Mouse (Mus musculus): ENCODE results near the gene Gm14226. TPM values are rescaled to one million over a fixed set of nuclear protein-coding genes. Genes with fewer than 3 reads are reported as not detected.

Gm14226 gene
- polyA plus RNA-seq, 1 experiment from 2014 or later: 0.26 TPM

GRCm38 (mm10) chr2:155057361-155057760, 39.3 kb downstream of the Gm14226 start:
- ATAC-seq (ENCODE audit: insufficient read depth) (no peak), DNase-seq (no peak)
- TF ChIP-seq CTCF (IDR thresholded peaks at IDR 0.05; ENCODE audit: low read depth): no peak
- Histone ChIP-seq H3K4me2 (no peak overlapping the region), H3K27ac (ENCODE audit: low read depth) (no peak overlapping the region), H3K9ac (no peak overlapping the region), H3K27me3 (ENCODE audit: insufficient read depth, low read length) (no peaks in the 10 kb centered on the region), H3K9me3 (ENCODE audit: low read depth, low read length) (no peaks in the 10 kb centered on the region), H3K4me3 (ENCODE audit: low read depth, low read length) (no peak overlapping the region), H3K36me3 (ENCODE audit: insufficient read depth) (peaks cover 28% of the 10 kb centered on the region), H3K4me1 (ENCODE audit: insufficient read depth) (no peaks in the 10 kb centered on the region)
- WGBS: 59% methylated on average over 1 of the region's 1 CpGs

- no peak overlapping the region for H3K27ac ChIP-seq (ENCODE audit: low read depth)
- no peak for TF ChIP-seq CTCF (IDR thresholded peaks at IDR 0.05; ENCODE audit: low read depth)
- H3K4me2 ChIP-seq: no peak overlapping the region
- no peaks in the 10 kb centered on the region for H3K27me3 ChIP-seq (ENCODE audit: insufficient read depth, low read length)
- peaks cover 33% of the 10 kb centered on the region for H3K36me3 ChIP-seq (ENCODE audit: insufficient read depth)
- H3K9ac ChIP-seq: no peak overlapping the region
- no peaks in the 10 kb centered on the region for H3K9me3 ChIP-seq (ENCODE audit: low read depth, low read length)
- no peak overlapping the region for H3K4me3 ChIP-seq (ENCODE audit: low read depth, low read length)
- no peak for DNase-seq
- H3K4me1 ChIP-seq (ENCODE audit: insufficient read depth): peaks cover 10% of the 10 kb centered on the region
- no peak for ATAC-seq (ENCODE audit: insufficient read depth)
- 81% methylated on average over 9 of the region's 9 CpGs for WGBS
These were observed 53.0 kb downstream of the Gm14226 start for GRCm38 (mm10) chr2:155071027-155071426.

- Histone ChIP-seq H3K27ac (ENCODE audit: low read depth) (no peak overlapping the region), H3K4me3 (ENCODE audit: low read depth, low read length) (0 out of 2 replicates have a peak overlapping the region, but pooled peaks have one; percentile 58), H3K9me3 (ENCODE audit: low read depth, low read length) (no peaks in the 10 kb centered on the region), H3K4me1 (ENCODE audit: insufficient read depth) (peaks cover 10% of the 10 kb centered on the region), H3K27me3 (ENCODE audit: insufficient read depth, low read length) (no peaks in the 10 kb centered on the region), H3K9ac (no peak overlapping the region), H3K4me2 (peak overlapping the region; percentile 71), H3K36me3 (ENCODE audit: insufficient read depth) (peaks cover 17% of the 10 kb centered on the region)
- DNase-seq (no peak), ATAC-seq (ENCODE audit: insufficient read depth) (no peak)
- WGBS: 85% methylated on average over 8 of the region's 8 CpGs
- TF ChIP-seq CTCF (IDR thresholded peaks at IDR 0.05; ENCODE audit: low read depth): no peak
These were observed 54.5 kb downstream of the Gm14226 start for GRCm38 (mm10) chr2:155072353-155073145.

- no peak for TF ChIP-seq CTCF (IDR thresholded peaks at IDR 0.05; ENCODE audit: low read depth)
- Histone ChIP-seq H3K4me3 (ENCODE audit: low read depth, low read length) (peak overlapping the region; percentile 58), H3K9me3 (ENCODE audit: low read depth, low read length) (no peaks in the 10 kb centered on the region), H3K4me2 (peak overlapping the region; percentile 71), H3K27ac (ENCODE audit: low read depth) (no peak overlapping the region), H3K36me3 (ENCODE audit: insufficient read depth) (peaks cover 9% of the 10 kb centered on the region), H3K4me1 (ENCODE audit: insufficient read depth) (peaks cover 10% of the 10 kb centered on the region), H3K9ac (peak overlapping the region; percentile 69), H3K27me3 (ENCODE audit: insufficient read depth, low read length) (no peaks in the 10 kb centered on the region)
- WGBS: 13% methylated on average over 3 of the region's 3 CpGs
- ATAC-seq (ENCODE audit: insufficient read depth) (no peak), DNase-seq (peak; percentile 16)
These were observed 55.3 kb downstream of the Gm14226 start for GRCm38 (mm10) chr2:155073347-155073746.

- Histone ChIP-seq H3K4me3 (ENCODE audit: low read depth, low read length) (peak within 1 kb of the TSS; percentile 58), H3K27me3 (ENCODE audit: insufficient read depth, low read length) (no peaks in the 10 kb centered on the region), H3K9me3 (ENCODE audit: low read depth, low read length) (no peaks in the 10 kb centered on the region), H3K4me1 (ENCODE audit: insufficient read depth) (peaks cover 10% of the 10 kb centered on the region), H3K36me3 (ENCODE audit: insufficient read depth) (peaks cover 7% of the 10 kb centered on the region; the same call in 1 of the 2 replicates), H3K27ac (ENCODE audit: low read depth) (peak within 1 kb of the TSS; percentile 64), H3K9ac (peak within 1 kb of the TSS; percentile 69), H3K4me2 (peak within 1 kb of the TSS; percentile 71)
- under 1% methylated on average over 56 of the region's 56 CpGs for WGBS
- peak; percentile 96 for DNase-seq
- peak; percentile 96 for ATAC-seq (ENCODE audit: insufficient read depth)
- 0 out of 2 replicates have a peak, but pooled peaks have one; percentile 5 for TF ChIP-seq CTCF (IDR thresholded peaks at IDR 0.05; ENCODE audit: low read depth)
These were observed 56.1 kb downstream of the Gm14226 start, which contains the start of gene Ahcy for GRCm38 (mm10) chr2:155073978-155074765. Gene Ahcy (minus strand): TSS chr2:155074497.

GRCm38 (mm10) chr2:155074766-155075330, 56.8 kb downstream of the Gm14226 start:
- no peak for TF ChIP-seq CTCF (IDR thresholded peaks at IDR 0.05; ENCODE audit: low read depth)
- 14% methylated on average over 12 of the region's 12 CpGs for WGBS

More at GRCm38 (mm10) chr2:155074766-155075330, 56.8 kb downstream of the Gm14226 start:
- H3K27me3 ChIP-seq (ENCODE audit: insufficient read depth, low read length): no peaks in the 10 kb centered on the region
- peak overlapping the region; percentile 58 for H3K4me3 ChIP-seq (ENCODE audit: low read depth, low read length)
- ATAC-seq (ENCODE audit: insufficient read depth): peak; percentile 54
- DNase-seq: no peak
- H3K27ac ChIP-seq (ENCODE audit: low read depth): peak overlapping the region; percentile 55; the same call in 1 of the 2 replicates
- H3K9me3 ChIP-seq (ENCODE audit: low read depth, low read length): no peaks in the 10 kb centered on the region
- H3K36me3 ChIP-seq (ENCODE audit: insufficient read depth): peaks cover 4% of the 10 kb centered on the region; the same call in 1 of the 2 replicates
- H3K4me1 ChIP-seq (ENCODE audit: insufficient read depth): peaks cover 10% of the 10 kb centered on the region
- peak overlapping the region; percentile 71 for H3K4me2 ChIP-seq
- peak overlapping the region; percentile 69 for H3K9ac ChIP-seq

Data from lung, embryonic 14.5 days (tissue).